Mouse (Mus musculus): ENCODE measurements around the gene Zar1l.

DNA sequence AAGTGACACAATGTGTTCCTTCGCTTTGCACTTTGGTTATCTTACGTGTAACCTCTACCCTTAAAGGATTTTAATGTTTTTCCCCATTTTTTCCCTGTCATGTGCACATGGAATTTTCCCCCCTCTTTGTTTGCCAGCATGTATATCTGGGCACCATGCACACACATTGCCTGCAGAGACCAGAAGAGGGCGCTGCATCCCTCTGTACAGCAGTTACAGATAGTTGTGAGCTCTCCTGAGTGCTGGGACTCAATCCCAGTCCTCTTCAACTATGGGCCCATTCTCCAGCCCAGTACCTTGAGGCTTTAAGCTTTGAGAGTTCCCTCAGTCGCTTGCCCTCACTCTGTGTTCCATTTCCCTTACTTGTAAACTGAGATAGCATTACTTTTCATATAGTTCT, 4.7 kb downstream of the Zar1l start:
- no peak for TF ChIP-seq CTCF (IDR thresholded peaks at IDR 0.05; ENCODE audit: low read depth, low read length)
- TF ChIP-seq POLR2A (IDR thresholded peaks at IDR 0.05; ENCODE audit: extremely low read depth, insufficient read depth, low read length) = no peak

Data from liver, adult 2 months (tissue).